Mouse (Mus musculus): ENCODE measurements around the gene Mif4gd.

The Mif4gd gene

DNA sequence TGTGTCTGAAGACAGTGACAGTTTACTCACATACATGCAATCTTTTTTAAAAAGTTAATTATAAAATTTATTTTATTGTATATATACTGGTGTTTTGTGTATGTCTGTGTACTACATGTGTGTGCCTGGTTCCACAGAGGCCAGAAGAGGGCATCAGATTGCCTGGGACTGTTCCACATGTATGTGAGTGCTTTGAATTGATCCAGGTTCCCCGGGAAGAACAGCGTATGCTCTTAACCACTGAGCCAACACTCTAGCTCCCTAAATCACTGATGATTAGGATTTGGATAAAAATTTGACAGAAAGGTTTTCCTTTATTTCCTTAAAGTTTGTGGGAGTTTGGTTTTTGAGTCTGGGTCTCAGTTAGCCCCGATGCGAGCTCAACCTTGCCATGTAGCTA lies 49.4 kb downstream of the Mif4gd start:
- DNase-seq: no peak
